Mouse (Mus musculus): ENCODE results near the gene B3gnt3. TPM values are rescaled to one million over a fixed set of nuclear protein-coding genes. Genes with fewer than 3 reads are reported as not detected.
"Not testable (repeated sequence)": the region's sequence is repeated elsewhere in the genome, so short reads cannot be mapped to it uniquely, and the experiment has no call there.

The B3gnt3 gene
- polyA plus RNA-seq, 1 experiment from 2014 or later, result 35.9 TPM

DNA sequence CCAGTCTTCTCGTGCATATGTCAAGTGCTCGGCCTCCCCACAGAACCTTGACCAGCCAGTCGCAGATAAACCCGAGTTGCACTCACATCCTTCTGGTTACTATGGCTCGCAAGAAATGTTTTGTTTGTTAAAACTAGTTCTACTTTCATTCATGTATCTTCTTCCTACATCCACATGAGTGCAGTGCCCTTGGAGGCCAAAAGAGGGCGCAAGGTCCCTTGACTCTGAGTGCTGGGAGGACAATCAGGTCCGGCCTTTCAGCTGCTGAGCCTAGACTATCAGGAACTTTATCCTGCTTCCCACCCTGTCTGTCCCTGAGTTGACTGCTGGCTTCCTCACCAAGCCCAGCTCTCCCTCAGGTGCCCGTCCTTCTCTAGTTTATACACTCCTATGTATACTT is 6.3 kb upstream of the B3gnt3 start:
- Histone ChIP-seq H3K9me3 (ENCODE audit: control insufficient read depth, low read length) (no peaks in the 10 kb centered on the region), H3K27ac (replicated peaks) (no peak overlapping the region), H3K9ac (ENCODE audit: low read length) (no peak overlapping the region), H3K27me3 (ENCODE audit: control insufficient read depth, insufficient read depth, low read length) (no peaks in the 10 kb centered on the region), H3K36me3 (ENCODE audit: control insufficient read depth, insufficient read depth, low read length) (no peaks in the 10 kb centered on the region), H3K4me3 (ENCODE audit: low read depth, low read length) (no peak overlapping the region), H3K4me1 (replicated peaks; ENCODE audit: control insufficient read depth, insufficient read depth) (no peaks in the 10 kb centered on the region), H3K4me2 (replicated peaks; ENCODE audit: low read depth) (no peak overlapping the region)
- ATAC-seq (ENCODE audit: low FRiP score, low TSS enrichment) (no peak), DNase-seq (ENCODE audit: low spot score) (peak; percentile 66)
- TF ChIP-seq CTCF (IDR thresholded peaks at IDR 0.05; ENCODE audit: low read depth) (peak; percentile 80), EP300 (optimal IDR thresholded peaks at IDR 0.05) (no peak)
- 42% methylated on average over 8 of the region's 8 CpGs for WGBS

DNA sequence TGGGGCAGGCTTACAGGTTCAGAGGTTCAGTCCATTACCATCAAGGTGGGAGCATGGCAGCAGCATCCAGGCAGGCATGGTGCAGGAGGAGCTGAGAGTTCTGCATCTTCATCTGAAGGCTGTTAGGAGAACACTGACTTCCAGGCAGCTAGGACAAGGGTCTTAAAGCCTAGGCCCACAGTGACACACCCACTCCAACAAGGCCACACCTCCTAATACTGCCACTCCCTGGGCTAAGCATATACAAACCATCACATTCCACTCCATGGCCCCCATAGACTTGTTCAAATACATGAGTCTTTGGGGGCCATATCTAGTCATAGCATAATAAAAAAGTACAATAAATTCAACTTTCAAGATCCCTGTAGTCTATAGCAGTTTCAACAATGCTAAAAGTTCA is 1.8 kb upstream of the B3gnt3 start:
- H3K9ac ChIP-seq (ENCODE audit: low read length); H3K4me1 ChIP-seq (replicated peaks; ENCODE audit: control insufficient read depth, insufficient read depth); H3K27me3 ChIP-seq (ENCODE audit: control insufficient read depth, insufficient read depth, low read length); H3K4me3 ChIP-seq (ENCODE audit: low read depth, low read length); H3K4me2 ChIP-seq (replicated peaks; ENCODE audit: low read depth); H3K9me3 ChIP-seq (ENCODE audit: control insufficient read depth, low read length); H3K36me3 ChIP-seq (ENCODE audit: control insufficient read depth, insufficient read depth, low read length); ATAC-seq (ENCODE audit: low FRiP score, low TSS enrichment); DNase-seq (ENCODE audit: low spot score): not testable (repeated sequence)
- H3K27ac ChIP-seq (replicated peaks), result peak overlapping the region; percentile 86

DNA sequence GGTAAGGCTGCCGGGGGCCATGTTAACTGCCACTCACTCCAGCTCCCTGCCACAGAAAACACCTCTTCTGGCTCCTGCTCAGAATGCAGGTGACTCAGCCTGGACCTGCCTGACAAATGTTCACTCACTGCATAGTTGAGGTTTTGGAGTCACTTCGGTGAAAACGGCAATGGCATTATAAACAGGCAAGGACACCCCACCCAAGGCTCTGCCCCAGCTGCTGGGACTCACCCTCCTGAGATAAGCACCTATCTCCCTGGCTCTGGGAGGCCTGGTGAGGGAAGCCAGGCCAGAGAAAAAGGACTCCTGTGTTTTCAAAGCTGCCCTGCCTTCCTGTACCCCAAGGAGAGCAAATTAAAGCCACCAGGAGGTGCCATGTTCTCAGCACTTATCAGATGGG is 1.3 kb upstream of the B3gnt3 start:
- no peak overlapping the region for H3K4me3 ChIP-seq (ENCODE audit: low read depth, low read length)
- no peak overlapping the region for H3K9ac ChIP-seq (ENCODE audit: low read length)
- no peaks in the 10 kb centered on the region; the same call in 1 of the 2 replicates for H3K4me1 ChIP-seq (replicated peaks; ENCODE audit: control insufficient read depth, insufficient read depth)
- no peaks in the 10 kb centered on the region for H3K36me3 ChIP-seq (ENCODE audit: control insufficient read depth, insufficient read depth, low read length)
- ATAC-seq (ENCODE audit: low FRiP score, low TSS enrichment) (peak; percentile 73), DNase-seq (ENCODE audit: low spot score) (peak; percentile 75)
- no peaks in the 10 kb centered on the region for H3K9me3 ChIP-seq (ENCODE audit: control insufficient read depth, low read length)
- WGBS, result 35% methylated on average over 3 of the region's 3 CpGs
- H3K4me2 ChIP-seq (replicated peaks; ENCODE audit: low read depth), result no peak overlapping the region
- TF ChIP-seq EP300 (optimal IDR thresholded peaks at IDR 0.05) (no peak), CTCF (IDR thresholded peaks at IDR 0.05; ENCODE audit: low read depth) (peak; percentile 25; the same call in 1 of the 2 replicates)
- H3K27me3 ChIP-seq (ENCODE audit: control insufficient read depth, insufficient read depth, low read length), result no peaks in the 10 kb centered on the region
- H3K27ac ChIP-seq (replicated peaks), result peak overlapping the region; percentile 86

GRCm38 (mm10) chr8:71702087-71702432 is 471 bp upstream of the B3gnt3 start:
- ATAC-seq (ENCODE audit: low FRiP score, low TSS enrichment), result peak; percentile 44
- H3K4me1 ChIP-seq (replicated peaks; ENCODE audit: control insufficient read depth, insufficient read depth), result no peaks in the 10 kb centered on the region; the same call in 1 of the 2 replicates
- H3K9ac ChIP-seq (ENCODE audit: low read length), result 0 out of 2 replicates have a peak overlapping the region, but pooled peaks have one; percentile 3
- TF ChIP-seq CTCF (IDR thresholded peaks at IDR 0.05; ENCODE audit: low read depth), result peak; percentile 61
- no peak for TF ChIP-seq EP300 (optimal IDR thresholded peaks at IDR 0.05)
- WGBS, result 18% methylated on average over 4 of the region's 4 CpGs
- no peak for DNase-seq (ENCODE audit: low spot score)
- H3K4me3 ChIP-seq (ENCODE audit: low read depth, low read length), result peak overlapping the region; percentile 45; the same call in 1 of the 2 replicates
- H3K27ac ChIP-seq (replicated peaks), result peak overlapping the region; percentile 86
- H3K9me3 ChIP-seq (ENCODE audit: control insufficient read depth, low read length), result no peaks in the 10 kb centered on the region
- H3K27me3 ChIP-seq (ENCODE audit: control insufficient read depth, insufficient read depth, low read length), result no peaks in the 10 kb centered on the region
- peak overlapping the region; percentile 23; the same call in 1 of the 2 replicates for H3K4me2 ChIP-seq (replicated peaks; ENCODE audit: low read depth)
- H3K36me3 ChIP-seq (ENCODE audit: control insufficient read depth, insufficient read depth, low read length), result no peaks in the 10 kb centered on the region

DNA sequence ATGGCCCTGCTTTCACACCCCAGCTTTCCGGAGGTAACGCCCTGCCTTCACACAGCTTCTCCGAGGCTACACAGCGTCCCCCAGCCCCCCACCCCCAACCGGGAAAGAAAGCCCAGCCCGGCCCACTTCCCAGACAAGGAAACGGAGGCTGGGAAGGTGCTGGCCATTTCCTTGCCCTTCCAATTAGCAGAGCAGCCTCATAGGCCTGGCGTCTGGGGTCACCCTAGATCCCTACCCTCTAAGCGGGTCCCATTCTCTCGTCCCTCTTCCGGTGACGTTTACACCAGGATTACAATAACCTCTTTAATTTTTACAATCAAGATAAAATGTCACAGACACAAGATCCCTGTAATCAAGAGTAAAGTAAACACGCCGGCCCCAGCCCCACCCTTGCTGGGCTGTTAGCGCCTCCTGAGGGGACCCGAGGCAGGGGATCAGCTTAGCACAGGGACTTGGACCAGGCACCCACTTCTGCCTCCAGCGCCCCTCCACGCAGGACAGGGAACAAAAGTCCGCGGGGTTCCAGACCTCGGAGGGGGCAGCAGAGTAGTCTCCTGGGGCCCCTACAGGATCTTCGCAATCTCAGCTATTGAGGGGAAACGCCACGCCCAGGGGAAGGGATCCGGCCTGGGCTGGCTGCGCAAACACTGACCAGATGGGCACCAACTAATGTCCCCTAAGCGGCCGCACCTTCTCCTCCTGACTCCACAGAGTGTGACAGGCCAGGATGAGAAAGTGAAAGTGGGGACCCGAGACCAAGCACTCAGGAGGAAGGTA is 908 bp downstream of the B3gnt3 start:
- H3K4me2 ChIP-seq (replicated peaks; ENCODE audit: low read depth), result peak overlapping the region; percentile 58
- H3K4me1 ChIP-seq (replicated peaks; ENCODE audit: control insufficient read depth, insufficient read depth), result no peaks in the 10 kb centered on the region; the same call in 1 of the 2 replicates
- no peak for TF ChIP-seq CTCF (IDR thresholded peaks at IDR 0.05; ENCODE audit: low read depth)
- TF ChIP-seq EP300 (optimal IDR thresholded peaks at IDR 0.05), result no peak
- H3K27ac ChIP-seq (replicated peaks), result peak overlapping the region; percentile 79
- peak; percentile 66 for DNase-seq (ENCODE audit: low spot score)
- WGBS, result 6% methylated on average over 29 of the region's 29 CpGs
- peak overlapping the region; percentile 45 for H3K4me3 ChIP-seq (ENCODE audit: low read depth, low read length)
- ATAC-seq (ENCODE audit: low FRiP score, low TSS enrichment), result peak; percentile 53
- H3K36me3 ChIP-seq (ENCODE audit: control insufficient read depth, insufficient read depth, low read length), result no peaks in the 10 kb centered on the region
- no peaks in the 10 kb centered on the region for H3K9me3 ChIP-seq (ENCODE audit: control insufficient read depth, low read length)
- peak overlapping the region; percentile 61 for H3K9ac ChIP-seq (ENCODE audit: low read length)
- H3K27me3 ChIP-seq (ENCODE audit: control insufficient read depth, insufficient read depth, low read length), result no peaks in the 10 kb centered on the region

DNA sequence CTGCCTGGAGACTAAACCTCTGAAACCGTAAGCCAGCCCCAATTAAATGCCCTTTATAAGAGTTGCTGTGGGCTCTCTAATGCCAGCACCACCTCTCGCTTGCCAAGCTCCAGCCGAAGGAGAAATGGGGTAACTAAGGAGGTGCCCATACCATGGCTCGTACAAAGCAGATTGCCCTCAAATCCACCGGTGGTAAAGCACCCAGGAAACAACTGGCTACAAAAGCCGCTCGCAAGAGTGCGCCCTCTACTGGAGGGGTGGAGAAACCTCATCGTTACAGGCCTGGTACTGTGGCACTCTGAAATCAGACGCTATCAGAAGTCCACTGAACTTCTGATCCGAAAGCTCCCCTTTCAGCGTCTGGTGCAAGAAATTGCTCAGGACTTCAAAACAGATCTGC is 6.1 kb downstream of the B3gnt3 start:
- peak; percentile 57 for TF ChIP-seq CTCF (IDR thresholded peaks at IDR 0.05; ENCODE audit: low read depth)
- H3K27ac ChIP-seq (replicated peaks); H3K9ac ChIP-seq (ENCODE audit: low read length); H3K9me3 ChIP-seq (ENCODE audit: control insufficient read depth, low read length); H3K36me3 ChIP-seq (ENCODE audit: control insufficient read depth, insufficient read depth, low read length); H3K4me3 ChIP-seq (ENCODE audit: low read depth, low read length); H3K4me1 ChIP-seq (replicated peaks; ENCODE audit: control insufficient read depth, insufficient read depth); ATAC-seq (ENCODE audit: low FRiP score, low TSS enrichment); DNase-seq (ENCODE audit: low spot score); H3K4me2 ChIP-seq (replicated peaks; ENCODE audit: low read depth): not testable (repeated sequence)
- peaks cover 12% of the 10 kb centered on the region; the same call in 1 of the 2 replicates for H3K27me3 ChIP-seq (ENCODE audit: control insufficient read depth, insufficient read depth, low read length)
- WGBS, result 68% methylated on average over 12 of the region's 12 CpGs

All from stomach, postnatal 0 days (tissue).